Mouse (Mus musculus) megakaryocyte-erythroid progenitor cell, adult 5 weeks (primary cell): ENCODE measurements around the gene Rhox13. TPM values are rescaled to one million over a fixed set of nuclear protein-coding genes. Genes with fewer than 3 reads are reported as not detected.

ENCODE experiments used
- polyA plus RNA-seq: library from polyadenylated mRNA; stranded (reverse); fragments of >175 nt; gene quantifications from 2 replicates; pipeline ENCODE4 v1.2.3, GENCODE M21; 2012

Gene Rhox13
- not detected in 2 replicates for polyA plus RNA-seq

GRCm38 (mm10) chrX:38120982-38121381 lies at the start of gene Rhox13:
Gene Rhox13 (plus strand): TSS chrX:38121219.

GRCm38 (mm10) chrX:38085041-38085440 lies 36.0 kb upstream of the Rhox13 start, which contains the start of gene Rhox11:
Gene Rhox11 (minus strand): TSS chrX:38085141.

GRCm38 (mm10) chrX:38110807-38111206 lies 10.2 kb upstream of the Rhox13 start, which contains the start of gene Rhox12:
Gene Rhox12 (minus strand): TSS chrX:38110907.

Other genes with a start within 250 kb of the Rhox13 start
- not detected in 2 replicates for gene Rhox8, start 242.3 kb upstream of the Rhox13 start, polyA plus RNA-seq
- not detected in 2 replicates for gene Rhox7b, start 224.0 kb upstream of the Rhox13 start, polyA plus RNA-seq
- not detected in 2 replicates for gene Rhox9, start 219.4 kb upstream of the Rhox13 start, polyA plus RNA-seq
- gene Btg1-ps1, start 102.4 kb upstream of the Rhox13 start, polyA plus RNA-seq, result not detected in 2 replicates
- not detected in 2 replicates for gene Btg1-ps2, start 78.1 kb upstream of the Rhox13 start, polyA plus RNA-seq
- not detected in 2 replicates for gene Rhox10, start 54.7 kb upstream of the Rhox13 start, polyA plus RNA-seq
- not detected in 2 replicates for gene Rhox11, start 36.1 kb upstream of the Rhox13 start, polyA plus RNA-seq
- not detected in 2 replicates for gene Rhox12, start 10.3 kb upstream of the Rhox13 start, polyA plus RNA-seq
- 1.6 and 1.8 TPM in 2 replicates for gene Zbtb33, start 68.6 kb downstream of the Rhox13 start, polyA plus RNA-seq
- 0.02 TPM in 1 of 2 replicates, not detected in the other for gene Tmem255a, start 131.2 kb downstream of the Rhox13 start, polyA plus RNA-seq
- not detected in 2 replicates for gene Atp1b4, start 195.0 kb downstream of the Rhox13 start, polyA plus RNA-seq